Mouse (Mus musculus): ENCODE measurements at regions not wholly inside any gene's neighbourhood (a gene's known extent, or its start where the extent isn't known, plus 50 kb on each side); places are given as distances from the start of the nearest gene placed in this dataset.

DNA sequence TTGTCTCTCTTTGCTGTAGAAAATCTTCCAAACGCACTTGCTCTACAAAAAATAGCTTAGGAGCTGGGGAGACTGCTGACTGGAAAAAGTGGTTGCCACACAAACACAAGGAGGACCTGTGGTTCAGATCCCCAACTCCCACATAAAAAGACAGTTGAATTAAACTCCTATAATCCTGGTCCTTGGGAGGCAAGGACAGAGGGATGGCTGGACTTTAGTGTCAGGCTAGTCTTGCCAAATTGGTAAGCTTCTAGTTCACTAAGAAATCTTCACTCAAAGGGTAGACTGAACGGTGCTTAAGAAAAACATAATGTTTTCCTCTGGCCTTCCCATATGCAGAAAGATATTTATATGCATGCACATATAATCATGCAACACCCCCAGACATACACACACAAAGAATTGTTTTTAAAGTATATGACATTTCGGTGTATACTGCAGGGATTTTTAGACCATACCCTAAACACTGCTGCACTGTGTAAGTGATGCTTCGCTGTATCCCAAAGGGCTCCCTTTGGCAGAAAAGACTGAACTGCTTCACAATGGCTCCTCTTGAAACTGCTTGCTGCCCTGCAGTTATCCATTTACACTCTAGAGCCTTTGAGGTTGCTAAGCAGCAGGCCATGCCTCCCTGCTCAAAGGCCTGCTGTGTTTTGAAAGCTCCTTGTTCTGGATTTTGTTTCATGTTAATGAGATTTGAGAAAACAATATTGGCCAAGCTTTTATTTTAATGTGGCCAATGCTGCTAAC, 1299.3 kb downstream of the Zfp704 start:
- no peak for DNase-seq

- no peak for DNase-seq
These were observed 1302.6 kb downstream of the Zfp704 start for GRCm38 (mm10) chr3:8307296-8307695.

- DNase-seq: no peak
These were observed 1305.1 kb downstream of the Zfp704 start for GRCm38 (mm10) chr3:8304784-8305183.

DNA sequence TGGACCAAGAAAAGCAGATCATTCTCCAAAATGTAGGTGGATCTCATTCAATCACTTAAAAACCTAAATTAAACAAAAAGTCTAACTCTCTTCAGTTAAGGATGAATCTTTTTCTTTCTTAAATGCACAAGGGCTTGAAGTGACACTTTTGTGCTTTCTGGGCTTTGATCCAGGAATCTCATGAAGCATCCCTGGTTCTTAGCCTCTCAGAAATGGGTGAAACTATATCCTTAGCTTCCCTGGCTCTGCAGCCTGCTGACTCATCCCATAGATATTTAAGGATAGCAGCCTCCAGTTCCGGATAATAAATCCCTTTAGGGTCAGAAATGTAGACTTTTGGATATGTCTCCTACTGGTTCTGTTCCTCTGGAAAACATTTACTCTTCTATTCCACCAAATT, 1316.8 kb downstream of the Zfp704 start:
- no peak for DNase-seq

DNA sequence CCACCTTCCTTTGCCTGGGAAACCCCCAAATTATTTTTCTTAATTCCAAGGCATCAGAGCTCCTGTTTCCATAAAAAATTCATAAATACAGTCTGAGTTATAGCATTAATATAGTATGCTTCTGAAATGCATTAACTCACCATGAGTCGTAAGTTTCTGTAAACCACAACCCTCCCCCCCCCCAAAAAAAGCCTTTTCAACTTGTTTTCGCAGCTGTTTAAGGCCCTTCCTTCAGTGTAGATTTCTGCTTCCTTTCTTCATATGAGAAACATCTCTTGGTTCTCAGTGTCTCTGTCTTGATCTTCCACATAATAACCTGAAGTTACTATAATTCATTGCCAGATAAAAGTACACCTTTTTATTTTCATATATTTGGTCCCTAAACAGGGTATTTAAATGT, 1320.3 kb downstream of the Zfp704 start:
- DNase-seq: no peak

GRCm38 (mm10) chr3:8288437-8288836, 1321.4 kb downstream of the Zfp704 start:
- peak; percentile 27 for DNase-seq

GRCm38 (mm10) chr3:8284655-8285428, 1325.0 kb downstream of the Zfp704 start:
- DNase-seq: no peak

DNA sequence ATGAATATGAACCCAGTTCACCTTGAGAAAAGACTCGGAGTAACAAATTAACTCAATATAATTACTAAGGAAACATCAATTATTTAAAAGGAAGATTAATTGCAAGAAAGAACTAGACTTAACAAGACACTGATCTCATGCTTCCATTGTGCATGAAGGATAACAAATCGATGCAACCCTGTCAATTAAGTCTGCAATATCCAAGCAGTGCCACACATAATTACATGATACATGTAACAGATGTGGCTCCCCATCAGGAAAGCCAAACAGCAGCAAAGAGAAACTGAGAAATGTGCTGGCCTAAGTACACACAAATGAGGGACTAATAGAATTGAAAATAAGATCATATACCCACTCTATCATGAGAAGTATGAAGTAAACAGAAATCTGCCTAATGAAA, 1327.5 kb downstream of the Zfp704 start:
- DNase-seq: no peak

DNA sequence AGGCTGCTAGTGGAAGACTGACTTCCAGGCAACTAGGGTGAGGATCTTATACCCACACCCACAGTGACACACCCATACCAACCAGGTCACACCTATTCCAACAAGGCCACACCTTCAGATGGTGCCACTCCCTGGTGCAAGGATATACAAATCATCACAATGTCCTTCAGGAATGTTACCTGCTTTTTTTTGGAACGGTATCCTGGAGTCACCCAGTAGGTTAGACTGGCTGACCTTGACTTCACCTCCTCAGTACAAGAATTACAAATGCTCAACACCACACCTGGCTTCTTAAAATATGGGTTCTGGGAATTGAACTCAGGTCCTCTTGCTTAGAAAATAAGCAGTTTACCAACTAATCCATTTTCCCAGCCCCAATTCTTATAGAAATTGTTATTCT, 1333.2 kb downstream of the Zfp704 start:
- DNase-seq: no peak

DNA sequence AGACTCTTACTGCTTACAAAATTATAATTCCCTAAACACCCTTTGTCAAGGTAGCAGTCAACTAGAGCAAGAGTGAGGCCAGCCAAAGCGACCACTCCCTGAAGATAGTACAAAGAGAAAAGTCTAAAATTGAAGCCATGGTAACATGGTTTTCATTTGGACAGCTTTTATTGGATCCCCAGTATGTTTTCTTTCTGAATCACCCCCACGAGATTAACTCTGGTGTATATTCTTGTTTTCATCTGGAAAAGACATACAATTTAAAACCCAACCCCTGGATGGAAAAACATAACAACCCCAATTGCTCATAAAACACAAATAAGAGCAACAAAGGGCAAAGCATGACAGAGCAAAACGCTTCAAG, 1339.0 kb downstream of the Zfp704 start:
- no peak for DNase-seq

DNA sequence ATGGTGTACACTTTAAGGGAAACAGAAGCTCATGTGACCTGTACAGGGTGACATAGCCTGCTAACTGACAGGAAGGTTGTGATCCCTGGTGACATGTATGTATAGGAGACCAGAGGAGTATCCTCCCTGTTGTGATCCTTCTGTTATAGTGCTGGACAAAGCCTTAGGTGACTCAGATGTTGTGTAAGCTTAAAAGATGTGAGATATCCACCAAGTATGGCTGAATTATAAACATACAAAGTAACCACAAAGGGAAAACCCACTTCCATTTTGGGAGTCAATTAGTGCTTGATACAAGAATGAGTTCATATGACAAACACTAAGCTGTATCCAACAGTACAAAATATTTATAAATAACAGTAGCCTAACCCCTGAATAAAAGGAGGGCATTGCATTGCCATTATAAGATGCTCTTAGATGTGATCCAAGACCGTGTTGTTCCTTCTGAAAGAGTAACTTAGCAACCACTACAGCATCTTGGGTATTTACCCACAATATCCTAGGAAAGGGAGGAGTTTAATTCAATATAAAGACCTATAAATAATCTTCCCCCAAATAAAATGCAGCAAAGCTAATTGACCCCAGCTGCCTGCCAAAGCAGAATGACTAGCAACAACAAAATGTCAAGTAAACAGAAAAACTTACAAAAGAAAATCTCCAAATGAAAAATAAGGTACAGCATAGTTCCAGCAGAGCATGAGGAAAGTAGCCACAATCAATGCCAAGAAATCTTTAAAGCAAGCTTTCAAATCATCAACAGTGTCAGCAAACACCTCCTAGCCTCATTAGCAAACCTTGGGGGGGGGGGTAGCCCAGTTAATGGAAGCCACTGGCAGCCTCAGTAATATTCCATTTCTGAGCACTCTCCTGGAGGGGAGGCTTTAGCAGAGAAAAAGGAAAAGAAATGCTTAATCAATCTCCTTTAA, 1339.6 kb downstream of the Zfp704 start:
- no peak for DNase-seq

DNA sequence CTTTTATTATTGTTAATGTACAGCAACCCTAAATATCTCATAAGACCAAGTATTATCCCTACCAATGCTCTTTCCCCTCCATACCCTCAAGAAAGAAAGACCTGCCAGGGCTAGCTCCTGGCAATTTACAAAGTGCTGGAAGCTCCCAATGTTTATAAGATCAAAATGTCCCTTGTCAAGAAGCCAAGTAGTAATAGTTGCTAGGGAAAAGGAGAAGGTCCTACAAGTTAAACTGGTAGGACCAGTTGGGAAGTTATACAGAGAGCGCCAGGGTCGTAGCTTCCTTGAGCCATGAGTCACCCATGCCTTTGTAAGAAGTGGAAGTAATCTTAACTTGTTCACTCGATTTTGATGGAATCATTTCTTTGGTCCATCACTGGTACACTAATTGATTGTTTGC, 1344.1 kb downstream of the Zfp704 start:
- DNase-seq: no peak

DNA sequence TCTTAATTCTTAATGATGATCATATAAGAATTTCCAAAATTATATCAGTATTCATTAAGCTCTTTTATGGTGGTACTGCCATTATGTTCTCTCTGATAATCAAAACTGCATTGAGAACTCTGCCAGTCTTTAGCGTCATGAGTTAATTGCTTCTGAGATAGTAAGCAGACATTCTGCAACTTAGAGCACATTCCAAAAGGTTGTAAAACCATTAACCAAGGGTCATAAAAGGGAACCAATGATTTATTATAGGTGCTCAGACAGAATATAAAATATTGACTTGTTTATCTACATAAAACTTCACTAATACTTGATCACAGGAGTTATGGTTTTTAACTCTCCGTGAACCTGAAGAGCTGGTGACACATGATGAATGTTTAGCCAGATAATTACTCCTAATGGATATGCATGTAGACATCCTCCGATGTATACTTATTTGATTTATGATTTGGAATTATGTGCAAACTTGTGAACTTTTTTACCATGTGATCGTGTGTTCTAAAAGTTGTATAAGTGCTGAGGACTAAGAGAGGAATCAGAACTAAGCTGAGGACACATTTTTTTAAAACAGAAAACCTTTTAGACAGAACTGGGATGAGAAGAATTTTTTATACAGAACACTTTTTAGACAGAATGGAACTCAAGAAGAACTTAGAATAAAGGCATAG, 1345.4 kb downstream of the Zfp704 start:
- no peak for DNase-seq

- no peak for DNase-seq
These were observed 1352.6 kb downstream of the Zfp704 start for GRCm38 (mm10) chr3:8257293-8257692.

DNA sequence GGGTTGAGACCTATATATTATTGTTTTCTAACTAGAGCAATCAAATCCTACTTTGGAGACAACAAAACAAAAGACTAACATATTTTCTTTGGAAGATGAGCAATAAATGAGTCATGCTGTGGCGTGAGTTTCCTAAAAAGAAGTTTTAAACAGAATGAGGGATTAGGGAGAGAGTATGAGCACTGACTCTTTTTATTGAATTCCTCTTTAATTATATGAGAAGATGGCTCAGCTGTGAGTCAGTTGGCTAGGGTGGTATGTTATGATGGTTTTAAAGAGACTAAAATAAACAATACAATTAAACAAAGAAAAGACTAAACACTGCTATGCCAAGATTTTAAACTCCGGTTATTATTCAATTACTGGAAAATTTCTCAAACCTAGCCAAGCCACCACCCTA, 1357.6 kb downstream of the Zfp704 start:
- DNase-seq: no peak

DNA sequence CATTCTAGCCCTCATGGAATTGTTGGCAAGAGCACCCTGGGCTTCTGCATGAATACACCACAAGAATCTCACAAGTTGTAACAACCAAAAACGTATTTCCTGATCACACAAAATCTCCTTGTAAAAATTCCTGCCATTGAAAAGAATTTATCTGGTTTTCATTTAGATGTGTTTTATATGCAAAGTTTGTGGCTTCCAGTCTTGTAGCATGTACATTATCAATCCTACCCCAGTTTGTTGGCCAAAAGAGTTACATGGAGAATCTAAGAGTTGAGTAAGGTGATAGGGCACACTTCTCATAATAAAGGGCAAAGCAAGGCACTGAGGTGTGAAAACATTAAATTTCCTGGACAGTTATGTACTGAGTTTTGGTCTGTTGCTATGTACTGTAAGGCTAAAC, 1361.0 kb downstream of the Zfp704 start:
- DNase-seq: no peak

- peak; percentile 37 for DNase-seq
These were observed 1364.1 kb downstream of the Zfp704 start for GRCm38 (mm10) chr3:8245822-8246221.

DNA sequence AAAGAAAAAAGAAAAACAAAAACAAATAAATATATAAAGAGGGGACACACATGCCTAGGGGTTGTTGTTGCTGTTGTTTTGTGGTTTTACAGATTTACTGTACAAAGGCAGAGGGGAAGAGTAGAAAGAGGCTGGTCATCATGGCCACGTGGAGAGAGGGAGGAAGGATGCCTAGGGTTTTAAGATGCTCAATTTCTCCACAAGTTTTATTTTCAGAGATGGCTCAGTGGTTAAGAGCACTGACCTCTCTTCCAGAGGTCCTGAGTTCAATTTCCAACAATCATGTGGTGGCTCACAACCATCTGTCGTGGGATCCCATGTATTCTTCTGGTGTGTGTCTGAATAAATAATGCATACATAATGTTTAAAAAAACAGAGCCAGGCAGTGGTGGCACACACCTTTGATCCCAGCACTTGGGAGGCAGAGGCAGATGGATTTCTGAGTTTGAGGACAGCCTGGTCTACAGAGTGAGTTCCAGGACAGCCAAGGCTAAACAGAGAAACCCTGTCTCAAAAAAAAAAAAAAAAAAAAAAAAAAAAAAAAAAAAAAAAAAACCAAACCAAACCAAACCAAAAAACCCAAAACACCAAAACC, 1364.6 kb downstream of the Zfp704 start:
- DNase-seq: peak; percentile 14

GRCm38 (mm10) chr3:8244526-8245194, 1365.2 kb downstream of the Zfp704 start:
- peak; percentile 6 for DNase-seq

- DNase-seq: no peak
These were observed 1403.1 kb downstream of the Zfp704 start for GRCm38 (mm10) chr3:8206623-8207404.

DNA sequence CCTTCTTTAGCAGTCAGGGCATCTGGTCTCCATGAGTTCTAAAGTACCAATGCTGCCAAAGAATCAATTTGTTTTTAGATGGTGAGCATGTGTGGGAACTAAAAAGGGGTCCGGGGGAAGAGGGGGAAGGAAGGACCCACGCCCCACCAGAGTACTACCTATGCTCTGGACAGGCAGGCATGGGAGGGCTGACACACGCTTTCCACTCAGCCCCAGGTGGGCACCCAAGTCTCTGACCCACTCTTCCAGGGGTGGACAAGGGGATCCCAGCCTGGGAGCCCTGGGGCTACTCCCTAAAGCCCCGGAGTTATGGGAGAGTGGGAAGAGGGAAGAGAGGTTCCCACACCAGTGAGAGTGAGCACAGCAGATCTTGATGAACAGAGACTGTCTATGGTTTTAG, 1446.9 kb downstream of the Zfp704 start:
- DNase-seq: no peak
